Mouse (Mus musculus): Measurements from ENCODE around the gene Saa1.
"Not testable (repeated sequence)": the region's sequence is repeated elsewhere in the genome, so short reads cannot be mapped to it uniquely, and the experiment has no call there.

The Saa1 gene

GRCm38 (mm10) chr7:46742880-46743279, at the start of gene Saa1:
Saa1 (minus strand) TSS chr7:46742980.
- not testable (repeated sequence) for DNase-seq (ENCODE audit: low spot score in 2 of 2)

- DNase-seq (ENCODE audit: low spot score in 2 of 2), result no peak
These were observed 46.5 kb upstream of the Saa1 start for GRCm38 (mm10) chr7:46789177-46789849.

GRCm38 (mm10) chr7:46770706-46771105, 27.9 kb upstream of the Saa1 start:
- DNase-seq (ENCODE audit: low spot score in 2 of 2), result peak; percentile 12 to 26

- no peak for DNase-seq (ENCODE audit: low spot score in 2 of 2)
These were observed 25.7 kb upstream of the Saa1 start for GRCm38 (mm10) chr7:46768451-46768850.

GRCm38 (mm10) chr7:46767371-46767770, 24.6 kb upstream of the Saa1 start:
- DNase-seq (ENCODE audit: low spot score in 2 of 2), result no peak

GRCm38 (mm10) chr7:46764672-46765071, 21.9 kb upstream of the Saa1 start:
- no peak for DNase-seq (ENCODE audit: low spot score in 2 of 2)

- no peak for DNase-seq (ENCODE audit: low spot score in 2 of 2)
These were observed 19.8 kb upstream of the Saa1 start for GRCm38 (mm10) chr7:46762601-46763000.

- DNase-seq (ENCODE audit: low spot score in 2 of 2), result no peak
These were observed 18.4 kb upstream of the Saa1 start for GRCm38 (mm10) chr7:46761049-46761795.

- DNase-seq (ENCODE audit: low spot score in 2 of 2), result no peak
These were observed 8.7 kb upstream of the Saa1 start, which contains the start of gene Saa2 for GRCm38 (mm10) chr7:46751490-46751889. Saa2 (plus strand) TSS chr7:46751790.

- no peak for DNase-seq (ENCODE audit: low spot score in 2 of 2)
These were observed 5.7 kb upstream of the Saa1 start for GRCm38 (mm10) chr7:46748459-46748858.

GRCm38 (mm10) chr7:46746381-46746780, 3.6 kb upstream of the Saa1 start:
- no peak for DNase-seq (ENCODE audit: low spot score in 2 of 2)

- no peak for DNase-seq (ENCODE audit: low spot score in 2 of 2)
These were observed 3.0 kb upstream of the Saa1 start for GRCm38 (mm10) chr7:46745816-46746215.

GRCm38 (mm10) chr7:46740041-46740440, 2.7 kb downstream of the Saa1 start:
- DNase-seq (ENCODE audit: low spot score in 2 of 2), result not testable (repeated sequence)

- no peak for DNase-seq (ENCODE audit: low spot score in 2 of 2)
These were observed 4.0 kb downstream of the Saa1 start for GRCm38 (mm10) chr7:46738561-46739460.

- no peak for DNase-seq (ENCODE audit: low spot score in 2 of 2)
These were observed 7.8 kb downstream of the Saa1 start for GRCm38 (mm10) chr7:46734983-46735382.

- DNase-seq (ENCODE audit: low spot score in 2 of 2), result no peak
These were observed 10.3 kb downstream of the Saa1 start, which contains the start of gene Saa4 for GRCm38 (mm10) chr7:46732458-46732857. Saa4 (minus strand) TSS chr7:46732603.

GRCm38 (mm10) chr7:46727584-46727983, 15.2 kb downstream of the Saa1 start:
- no peak for DNase-seq (ENCODE audit: low spot score in 2 of 2)

GRCm38 (mm10) chr7:46724396-46724795, 18.4 kb downstream of the Saa1 start:
- DNase-seq (ENCODE audit: low spot score in 2 of 2), result no peak

- DNase-seq (ENCODE audit: low spot score in 2 of 2), result no peak
These were observed 18.9 kb downstream of the Saa1 start for GRCm38 (mm10) chr7:46723849-46724248.

GRCm38 (mm10) chr7:46723354-46723753, 19.4 kb downstream of the Saa1 start:
- no peak for DNase-seq (ENCODE audit: low spot score in 2 of 2)

- no peak for DNase-seq (ENCODE audit: low spot score in 2 of 2)
These were observed 22.3 kb downstream of the Saa1 start for GRCm38 (mm10) chr7:46720460-46720859.

- DNase-seq (ENCODE audit: low spot score in 2 of 2), result no peak
These were observed 23.3 kb downstream of the Saa1 start for GRCm38 (mm10) chr7:46719526-46719925.
